ENCODE assay signal across 8 mouse cellular contexts in the genomic region with DNA sequence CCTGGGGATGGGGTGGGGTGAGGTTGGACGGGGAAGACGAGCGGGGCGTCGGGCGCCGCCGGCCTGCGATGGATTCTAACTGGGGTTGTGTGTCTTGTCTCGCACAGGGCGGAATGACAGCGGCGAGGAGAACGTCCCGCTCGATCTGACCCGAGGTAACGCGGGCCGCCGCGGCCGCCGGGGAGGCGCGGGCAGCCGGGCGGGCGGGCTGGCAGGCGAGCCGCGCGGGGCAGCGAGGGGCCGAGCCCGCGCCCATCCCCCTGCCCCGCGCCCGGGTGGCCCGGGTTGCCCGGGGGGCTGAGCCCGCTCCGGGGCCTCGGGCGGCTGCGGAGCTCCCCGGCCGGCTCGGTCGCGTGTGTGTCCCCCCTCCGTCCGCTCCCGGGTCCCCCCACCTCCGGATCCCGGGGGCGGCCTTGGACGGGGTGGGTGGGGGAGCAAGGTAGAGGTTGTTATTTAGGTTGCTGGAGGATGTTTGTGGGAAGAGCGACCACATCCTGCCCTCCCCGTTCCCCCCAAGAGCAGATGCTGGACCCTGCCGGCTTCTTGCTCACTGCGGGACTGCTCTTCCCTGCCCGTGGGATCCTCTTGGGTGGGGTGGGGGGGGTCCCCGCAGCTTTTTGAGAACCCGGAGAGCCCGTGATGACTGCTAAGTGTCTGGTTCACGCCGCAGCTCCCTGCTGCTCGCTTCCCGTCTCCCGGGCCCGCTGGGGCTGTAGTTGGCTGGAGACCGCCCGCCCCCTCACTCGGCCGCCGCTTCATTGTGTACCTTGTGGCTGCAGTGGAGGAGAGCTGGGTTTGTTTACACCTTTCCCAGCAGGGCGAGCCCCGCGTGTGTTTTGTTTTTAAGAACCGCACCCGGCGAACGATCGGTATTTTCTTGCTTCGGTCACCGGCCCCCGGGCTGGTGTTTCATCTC. TPM values are rescaled to one million over a fixed set of nuclear protein-coding genes. Genes with fewer than 3 reads are reported as not detected.
DNase-seq lines count a peak whose midpoint lies in the region; ATAC-seq and TF ChIP-seq lines count a peak whose summit lies in the region.

No protein-coding gene starts in this region.

- no peaks in the 10 kb centered on the region for H3K9me3 ChIP-seq in ES-E14 (ENCODE audit: control insufficient read depth, insufficient read depth, low read depth, low read length)
- H3K9me3 ChIP-seq in embryonic facial prominence, embryonic 14.5 days (ENCODE audit: control insufficient read depth, low read length): no peaks in the 10 kb centered on the region
- H3K9me3 ChIP-seq in megakaryocyte, embryonic 14.5 days: no peaks in the 10 kb centered on the region

- no peaks in the 10 kb centered on the region for H3K36me3 ChIP-seq in ES-E14 (ENCODE audit: control insufficient read depth, insufficient read depth, low read length, poor library complexity, severe bottlenecking)
- no peaks in the 10 kb centered on the region for H3K36me3 ChIP-seq in embryonic facial prominence, embryonic 14.5 days (ENCODE audit: control insufficient read depth, insufficient read depth, low read length)
- no peaks in the 10 kb centered on the region for H3K36me3 ChIP-seq in megakaryocyte, embryonic 14.5 days (replicated peaks; ENCODE audit: low read length)

- H3K9ac ChIP-seq in ES-E14 (ENCODE audit: insufficient read depth, low read depth, low read length, poor library complexity, severe bottlenecking): peak overlapping the region; percentile 100
- H3K9ac ChIP-seq in embryonic facial prominence, embryonic 14.5 days (ENCODE audit: low read depth, low read length): peak overlapping the region; percentile 96

- 1% methylated on average over 68 of the region's 89 CpGs for WGBS in bone marrow, adult 2 months
- WGBS in embryonic facial prominence, embryonic 14.5 days: 1% methylated on average over 34 of the region's 89 CpGs

- ATAC-seq in embryonic facial prominence, embryonic 14.5 days (ENCODE audit: low read depth): peak; percentile 66

- in situ Hi-C loops in ES-E14 (cut with MboI; ENCODE audit: low sequenced_read_pairs in 2 of 2, unreplicated experiment in 2 of 2): no loop called here

- intact Hi-C loops in heart, postnatal 10 days (cut with DNase I): loop anchor here (5.0 kb wide), 2 partner anchors 81 to 154 kb away; no protein-coding TSS in a partner anchor
- intact Hi-C loops in left cerebral cortex, postnatal 25 days (cut with DNase I): loop anchor here (5.0 kb wide), 1 partner anchor 86 kb away; no protein-coding TSS in a partner anchor

- no peak for TF ChIP-seq POLR2A in bone marrow, adult 2 months (IDR thresholded peaks at IDR 0.05; ENCODE audit: borderline replicate concordance, control insufficient read depth, low read depth, low read length)

- TF ChIP-seq CTCF in bone marrow, adult 2 months (IDR thresholded peaks at IDR 0.05; ENCODE audit: control insufficient read depth, insufficient read depth, low read length): no peak

- peak overlapping the region; percentile 76 for H3K27ac ChIP-seq in ES-E14 (ENCODE audit: insufficient read depth, low read depth, low read length, poor library complexity, severe bottlenecking)
- peak overlapping the region; percentile 95 for H3K27ac ChIP-seq in bone marrow, adult 2 months (ENCODE audit: control insufficient read depth, insufficient read depth, low read depth, low read length, poor library complexity)
- H3K27ac ChIP-seq in embryonic facial prominence, embryonic 14.5 days (replicated peaks; ENCODE audit: low read depth, low read length): peak overlapping the region; percentile 95

- peaks cover 18% of the 10 kb centered on the region for H3K27me3 ChIP-seq in embryonic facial prominence, embryonic 14.5 days (replicated peaks; ENCODE audit: control insufficient read depth, insufficient read depth, low read length)
- no peaks in the 10 kb centered on the region for H3K27me3 ChIP-seq in megakaryocyte, embryonic 14.5 days (replicated peaks)

- H3K4me3 ChIP-seq in ES-E14 (ENCODE audit: insufficient read depth in 1 of 2, low read depth in 1 of 2, low read length in 2 of 2, poor library complexity in 1 of 2, severe bottlenecking in 1 of 2): peak overlapping the region; percentile 90 to 99
- peak overlapping the region; percentile 90 for H3K4me3 ChIP-seq in bone marrow, adult 2 months (replicated peaks; ENCODE audit: control insufficient read depth, low read depth, low read length)
- H3K4me3 ChIP-seq in embryonic facial prominence, embryonic 14.5 days (ENCODE audit: low read depth, low read length): peak overlapping the region; percentile 92
- peak overlapping the region; percentile 97 for H3K4me3 ChIP-seq in megakaryocyte, embryonic 14.5 days (replicated peaks)

- no peak for DNase-seq in ES-E14 (ENCODE audit: low read depth, low spot score)
- DNase-seq in embryonic facial prominence, embryonic 14.5 days (ENCODE audit: low spot score): peak; percentile 21
- peak; percentile 30 to 42 for DNase-seq in heart, postnatal 10 days
- peak; percentile 45 to 58 for DNase-seq in left cerebral cortex, postnatal 25 days (ENCODE audit: low spot score in 2 of 2)
- DNase-seq in right cerebral cortex, postnatal 36 days (ENCODE audit: low spot score in 2 of 2): peak; percentile 29 to 36
- peak; percentile 60 for DNase-seq in yolk sac, embryonic 10.5 days (ENCODE audit: low spot score)

- H3K4me1 ChIP-seq in ES-E14 (ENCODE audit: control insufficient read depth in 2 of 2, insufficient read depth in 2 of 2, low read length in 2 of 2, poor library complexity in 1 of 2): peaks cover 1 to 3% of the 10 kb centered on the region in 2 experiments; a peak in 1 of 4 replicates
- H3K4me1 ChIP-seq in bone marrow, adult 2 months (ENCODE audit: control insufficient read depth, insufficient read depth, low read length): no peaks in the 10 kb centered on the region; the same call in 1 of the 2 replicates
- peaks cover 19% of the 10 kb centered on the region for H3K4me1 ChIP-seq in embryonic facial prominence, embryonic 14.5 days (ENCODE audit: control insufficient read depth, insufficient read depth, low read length)
- H3K4me1 ChIP-seq in megakaryocyte, embryonic 14.5 days: peaks cover 60% of the 10 kb centered on the region

- H3K4me2 ChIP-seq in embryonic facial prominence, embryonic 14.5 days (ENCODE audit: low read depth, low read length): peak overlapping the region; percentile 91

TF ChIP-seq in ES-E14, 5 proteins besides CTCF, POLR2A, EP300 and RAD21:
- TF ChIP-seq HCFC1 (IDR thresholded peaks at IDR 0.05; ENCODE audit: borderline replicate concordance, insufficient read depth, low read length) (no peak), ZNF384 (IDR thresholded peaks at IDR 0.05; ENCODE audit: low read depth, low read length) (no peak), CHD2 (IDR thresholded peaks at IDR 0.05; ENCODE audit: low read depth, low read length) (no peak), MAFK (IDR thresholded peaks at IDR 0.05; ENCODE audit: insufficient read depth, low read depth, low read length) (no peak), ZC3H11A (IDR thresholded peaks at IDR 0.05; ENCODE audit: borderline replicate concordance, low read depth, low read length) (no peak)

RNA-seq across cellular contexts. Expression of a gene that starts 0.6 kb away (rescaled TPM):
- 29.5 and 32.7 TPM in 2 replicates for total RNA-seq in ES-E14 (2012; rRNA removed)
- 5.9 and 6.3 TPM in 2 replicates for polyA plus RNA-seq in bone marrow, adult 2 months (2011; ENCODE audit: insufficient read depth, insufficient read length, low replicate concordance, missing spikeins)
- 32.1 and 37.1 TPM in 2 replicates for polyA plus RNA-seq in embryonic facial prominence, embryonic 14.5 days (2014; fragmentation: Nextera tagmentation; extraction: Ambion mirVana)
- 10 to 100 TPM; 16.6 to 18.8 TPM for total RNA-seq in heart, postnatal 10 days (2021)
- 10 to 100 TPM; 40.1 to 41.3 TPM for total RNA-seq in left cerebral cortex, postnatal 25 days (2021)
- polyA plus RNA-seq in megakaryocyte, embryonic 14.5 days (2012; ENCODE audit: insufficient read depth, low replicate concordance): 0.07 TPM in 1 of 2 replicates, not detected in the other
